Mouse (Mus musculus) lung, postnatal 10 days (tissue): ENCODE data around the gene Ulk4.
A peak's percentile ranks its signal among the peaks of the same experiment; 100 is the strongest.
"Not testable (repeated sequence)": the region's sequence is repeated elsewhere in the genome, so short reads cannot be mapped to it uniquely, and the experiment has no call there.

Experiments used
- DNase-seq: peaks from one replicate; pipeline ENCODE4 v3.0.0; 2021

Ulk4 gene

GRCm38 (mm10) chr9:120930021-120930420 lies 347.0 kb downstream of the Ulk4 start:
- DNase-seq, result no peak

- DNase-seq, result no peak
Observed at GRCm38 (mm10) chr9:120929081-120929480, 347.9 kb downstream of the Ulk4 start, which contains the start of gene Ctnnb1. Gene Ctnnb1 (plus strand): TSS chr9:120929216.

DNA sequence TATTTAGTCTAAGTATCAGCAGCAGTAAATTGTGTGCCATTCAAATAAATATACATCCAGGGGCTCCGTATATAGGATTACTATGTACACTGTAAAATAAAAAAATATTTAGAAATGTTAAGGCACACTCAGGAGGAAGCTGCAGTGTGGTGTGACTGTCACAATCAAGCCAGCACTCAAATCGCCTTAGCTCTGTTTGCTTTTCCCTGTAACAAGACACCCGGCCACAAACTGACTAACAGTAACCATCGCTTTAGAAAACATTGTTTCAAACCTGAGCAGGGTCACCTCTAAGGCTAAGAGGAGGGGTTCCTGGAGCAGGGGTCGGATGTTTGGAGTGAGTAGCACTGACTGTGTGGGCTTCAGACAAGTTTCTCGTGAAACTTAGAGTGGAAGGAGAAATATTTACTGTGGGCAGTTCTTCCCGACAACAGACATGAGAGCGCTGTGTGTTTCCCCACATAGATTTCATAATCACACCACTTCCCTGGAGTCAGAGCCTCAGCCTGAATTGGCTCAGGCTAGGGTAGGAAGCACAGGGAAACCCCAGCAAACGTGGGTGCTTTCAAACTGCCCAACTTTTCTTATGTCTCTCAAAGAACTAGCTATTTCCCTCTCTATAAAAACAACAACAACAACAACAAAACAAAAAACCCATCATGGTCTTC lies 349.9 kb downstream of the Ulk4 start:
- peak; percentile 28 for DNase-seq

- DNase-seq, result no peak
Observed at GRCm38 (mm10) chr9:120926126-120926525, 350.9 kb downstream of the Ulk4 start.

DNA sequence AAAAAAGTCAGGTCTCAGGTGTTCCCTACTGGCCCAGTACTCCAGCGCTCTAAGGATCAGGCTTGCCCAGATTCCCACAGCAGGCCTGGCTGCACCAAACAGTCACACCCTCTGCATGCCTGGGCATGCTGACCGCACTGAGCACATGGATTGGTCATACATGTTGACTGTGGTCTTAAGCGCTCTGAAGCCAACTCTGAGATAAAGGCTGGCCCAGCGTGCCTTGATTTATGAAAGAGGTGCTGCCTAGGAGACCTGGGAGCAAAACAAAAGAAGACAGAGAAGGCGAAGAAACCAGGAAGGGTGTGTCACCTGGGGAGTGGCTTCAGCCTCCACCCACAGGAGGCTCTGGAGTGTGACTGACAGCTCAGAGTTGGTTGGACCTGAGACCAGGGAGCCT lies 357.9 kb downstream of the Ulk4 start:
- DNase-seq, result peak; percentile 37

- peak; percentile 38 for DNase-seq
Observed at GRCm38 (mm10) chr9:120918642-120919041, 358.4 kb downstream of the Ulk4 start.

GRCm38 (mm10) chr9:120918211-120918610 lies 358.8 kb downstream of the Ulk4 start:
- peak; percentile 19 for DNase-seq

- not testable (repeated sequence) for DNase-seq
Observed at GRCm38 (mm10) chr9:120917619-120918018, 359.4 kb downstream of the Ulk4 start.

- DNase-seq, result peak; percentile 66
Observed at GRCm38 (mm10) chr9:120914877-120915459, 362.0 kb downstream of the Ulk4 start.

DNA sequence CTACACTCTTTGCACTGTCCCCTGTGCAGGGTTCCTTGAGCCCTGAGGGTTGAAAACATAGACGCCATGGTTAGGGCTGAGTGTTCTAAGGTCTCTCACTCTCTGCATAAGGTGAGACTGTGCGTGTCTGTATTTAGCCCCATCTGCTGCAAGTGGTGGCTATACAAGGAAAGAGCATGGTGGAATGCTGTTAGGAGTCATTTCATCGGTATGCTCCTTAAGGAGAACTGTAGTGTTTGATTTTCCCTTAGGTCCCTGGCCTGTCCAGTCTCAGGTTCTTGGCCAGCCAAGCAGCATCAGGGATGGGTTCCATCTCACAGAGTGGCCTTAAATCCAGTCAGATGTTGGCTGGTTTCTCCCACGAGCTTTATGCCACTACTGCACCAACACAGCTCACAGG lies 362.6 kb downstream of the Ulk4 start:
- no peak for DNase-seq

GRCm38 (mm10) chr9:120913152-120913551 lies 363.8 kb downstream of the Ulk4 start:
- DNase-seq, result peak; percentile 32

DNA sequence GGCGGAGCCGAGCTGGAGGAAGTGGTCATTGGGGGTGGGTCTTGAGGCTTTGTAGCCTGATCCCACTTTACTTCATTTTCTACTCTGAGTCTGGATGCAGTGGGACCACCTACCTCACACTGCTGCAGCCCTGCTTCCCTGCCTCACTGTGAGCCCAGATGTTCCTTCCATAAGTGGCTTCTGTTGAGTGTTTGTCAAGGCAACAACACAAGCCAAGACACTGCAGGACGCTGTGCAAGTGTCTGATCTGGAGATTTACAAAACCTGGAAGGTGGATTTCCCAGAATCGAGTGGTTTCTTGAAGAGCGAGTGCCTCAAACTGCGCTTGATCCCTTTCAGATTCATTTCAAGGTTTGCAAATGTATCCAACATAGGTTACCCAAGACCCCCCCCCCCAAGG lies 368.5 kb downstream of the Ulk4 start:
- DNase-seq, result no peak
